Mouse (Mus musculus): ENCODE measurements around the gene Gm3164. TPM values are rescaled to one million over a fixed set of nuclear protein-coding genes. Genes with fewer than 3 reads are reported as not detected.
A peak's percentile ranks its signal among the peaks of the same experiment; 100 is the strongest.
"Not testable (repeated sequence)": the region's sequence is repeated elsewhere in the genome, so short reads cannot be mapped to it uniquely, and the experiment has no call there.

Gm3164 gene
- total RNA-seq (2014; rRNA removed): 1.1 and 1.5 TPM in 2 replicates
- 4.1 and 6.4 TPM in 2 replicates for polyA plus RNA-seq (2015; fragmentation: Nextera tagmentation; extraction: Ambion mirVana)

GRCm38 (mm10) chr14:4414965-4415835 lies at the start of gene Gm3164:
Gene Gm3164 (plus strand): TSS chr14:4415448.
- H3K36me3 ChIP-seq (ENCODE audit: insufficient read depth, low read length); H3K27ac ChIP-seq; H3K27me3 ChIP-seq (ENCODE audit: insufficient read depth, low read length); ATAC-seq; H3K9ac ChIP-seq (replicated peaks; ENCODE audit: low read length); H3K9me3 ChIP-seq (ENCODE audit: low read length); H3K4me1 ChIP-seq (ENCODE audit: insufficient read depth, low read length): not testable (repeated sequence)
- Histone ChIP-seq H3K4me3 (ENCODE audit: low read length) (peak within 1 kb of the TSS; percentile 37), H3K4me2 (ENCODE audit: low read depth, low read length) (peak within 1 kb of the TSS; percentile 48)
- peak; percentile 37 for TF ChIP-seq CTCF (IDR thresholded peaks at IDR 0.05; ENCODE audit: low read depth)
- DNase-seq (ENCODE audit: low spot score): peak; percentile 1
- 3% methylated on average over 20 of the region's 59 CpGs for WGBS

- not testable (repeated sequence) for H3K36me3 ChIP-seq (ENCODE audit: insufficient read depth, low read length); ATAC-seq; H3K27ac ChIP-seq; H3K9ac ChIP-seq (replicated peaks; ENCODE audit: low read length); H3K4me2 ChIP-seq (ENCODE audit: low read depth, low read length); H3K4me1 ChIP-seq (ENCODE audit: insufficient read depth, low read length); H3K4me3 ChIP-seq (ENCODE audit: low read length); DNase-seq (ENCODE audit: low spot score); H3K27me3 ChIP-seq (ENCODE audit: insufficient read depth, low read length); H3K9me3 ChIP-seq (ENCODE audit: low read length)
- WGBS: 96% methylated on average over 3 of the region's 3 CpGs
Measured at GRCm38 (mm10) chr14:4368991-4369390, 46.3 kb upstream of the Gm3164 start.

GRCm38 (mm10) chr14:4369691-4370090 lies 45.6 kb upstream of the Gm3164 start:
- ATAC-seq; H3K4me2 ChIP-seq (ENCODE audit: low read depth, low read length); H3K27me3 ChIP-seq (ENCODE audit: insufficient read depth, low read length); H3K9me3 ChIP-seq (ENCODE audit: low read length); H3K4me3 ChIP-seq (ENCODE audit: low read length); H3K27ac ChIP-seq; H3K9ac ChIP-seq (replicated peaks; ENCODE audit: low read length); H3K36me3 ChIP-seq (ENCODE audit: insufficient read depth, low read length); DNase-seq (ENCODE audit: low spot score); H3K4me1 ChIP-seq (ENCODE audit: insufficient read depth, low read length): not testable (repeated sequence)
- 76% methylated on average over 3 of the region's 3 CpGs for WGBS

- not testable (repeated sequence) for H3K4me3 ChIP-seq (ENCODE audit: low read length); H3K27me3 ChIP-seq (ENCODE audit: insufficient read depth, low read length); ATAC-seq; DNase-seq (ENCODE audit: low spot score); H3K27ac ChIP-seq; H3K9ac ChIP-seq (replicated peaks; ENCODE audit: low read length); H3K4me1 ChIP-seq (ENCODE audit: insufficient read depth, low read length); H3K36me3 ChIP-seq (ENCODE audit: insufficient read depth, low read length); H3K4me2 ChIP-seq (ENCODE audit: low read depth, low read length); H3K9me3 ChIP-seq (ENCODE audit: low read length)
Measured at GRCm38 (mm10) chr14:4377871-4378270, 37.4 kb upstream of the Gm3164 start.

- ATAC-seq; H3K9me3 ChIP-seq (ENCODE audit: low read length); H3K36me3 ChIP-seq (ENCODE audit: insufficient read depth, low read length); H3K4me1 ChIP-seq (ENCODE audit: insufficient read depth, low read length); H3K27ac ChIP-seq; H3K4me2 ChIP-seq (ENCODE audit: low read depth, low read length); H3K27me3 ChIP-seq (ENCODE audit: insufficient read depth, low read length); DNase-seq (ENCODE audit: low spot score); H3K9ac ChIP-seq (replicated peaks; ENCODE audit: low read length); H3K4me3 ChIP-seq (ENCODE audit: low read length): not testable (repeated sequence)
Measured at GRCm38 (mm10) chr14:4385606-4386005, 29.6 kb upstream of the Gm3164 start.

GRCm38 (mm10) chr14:4392841-4393530 lies 22.3 kb upstream of the Gm3164 start:
- H3K36me3 ChIP-seq (ENCODE audit: insufficient read depth, low read length); H3K4me2 ChIP-seq (ENCODE audit: low read depth, low read length); H3K27ac ChIP-seq; H3K9ac ChIP-seq (replicated peaks; ENCODE audit: low read length); H3K27me3 ChIP-seq (ENCODE audit: insufficient read depth, low read length); H3K9me3 ChIP-seq (ENCODE audit: low read length); ATAC-seq; DNase-seq (ENCODE audit: low spot score); H3K4me3 ChIP-seq (ENCODE audit: low read length); H3K4me1 ChIP-seq (ENCODE audit: insufficient read depth, low read length): not testable (repeated sequence)
- WGBS: 93% methylated on average over 3 of the region's 6 CpGs

GRCm38 (mm10) chr14:4397226-4397625 lies 18.0 kb upstream of the Gm3164 start, which contains the start of gene Gm3159:
Gene Gm3159 (plus strand): TSS chr14:4397526.
- not testable (repeated sequence) for H3K9me3 ChIP-seq (ENCODE audit: low read length); H3K4me3 ChIP-seq (ENCODE audit: low read length); H3K27me3 ChIP-seq (ENCODE audit: insufficient read depth, low read length); DNase-seq (ENCODE audit: low spot score); H3K9ac ChIP-seq (replicated peaks; ENCODE audit: low read length); H3K4me2 ChIP-seq (ENCODE audit: low read depth, low read length); ATAC-seq; H3K36me3 ChIP-seq (ENCODE audit: insufficient read depth, low read length); H3K4me1 ChIP-seq (ENCODE audit: insufficient read depth, low read length); H3K27ac ChIP-seq
- WGBS: 100% methylated on average over 1 of the region's 3 CpGs

- H3K9ac ChIP-seq (replicated peaks; ENCODE audit: low read length); H3K4me3 ChIP-seq (ENCODE audit: low read length); DNase-seq (ENCODE audit: low spot score); H3K27me3 ChIP-seq (ENCODE audit: insufficient read depth, low read length); H3K36me3 ChIP-seq (ENCODE audit: insufficient read depth, low read length); H3K4me2 ChIP-seq (ENCODE audit: low read depth, low read length); H3K27ac ChIP-seq; H3K9me3 ChIP-seq (ENCODE audit: low read length); ATAC-seq; H3K4me1 ChIP-seq (ENCODE audit: insufficient read depth, low read length): not testable (repeated sequence)
Measured at GRCm38 (mm10) chr14:4398624-4399023, 16.6 kb upstream of the Gm3164 start.

GRCm38 (mm10) chr14:4400115-4400789 lies 15.0 kb upstream of the Gm3164 start:
- H3K4me2 ChIP-seq (ENCODE audit: low read depth, low read length); H3K9ac ChIP-seq (replicated peaks; ENCODE audit: low read length); H3K27me3 ChIP-seq (ENCODE audit: insufficient read depth, low read length); H3K4me3 ChIP-seq (ENCODE audit: low read length); H3K27ac ChIP-seq; H3K9me3 ChIP-seq (ENCODE audit: low read length); DNase-seq (ENCODE audit: low spot score); H3K4me1 ChIP-seq (ENCODE audit: insufficient read depth, low read length); H3K36me3 ChIP-seq (ENCODE audit: insufficient read depth, low read length); ATAC-seq: not testable (repeated sequence)
- 86% methylated on average over 5 of the region's 5 CpGs for WGBS

Measured in hindbrain, postnatal 0 days (tissue).